Mouse (Mus musculus): Measurements from ENCODE around the gene Pkn1. TPM values are rescaled to one million over a fixed set of nuclear protein-coding genes. Genes with fewer than 3 reads are reported as not detected.

Pkn1 gene
- 273 TPM for total RNA-seq (2023)

GRCm38 (mm10) chr8:83698661-83699453, at the start of gene Pkn1:
Gene Pkn1, minus strand, starts transcription at chr8:83699179.

GRCm38 (mm10) chr8:83740976-83741741, 42.2 kb upstream of the Pkn1 start, which contains the start of gene Adgre5:
Gene Adgre5, minus strand, starts transcription at chr8:83741326.

GRCm38 (mm10) chr8:83715031-83715690, 16.2 kb upstream of the Pkn1 start, which contains the start of gene Ddx39:
Gene Ddx39, plus strand, starts transcription at chr8:83715177.

GRCm38 (mm10) chr8:83665969-83666865, 32.8 kb downstream of the Pkn1 start, which contains the start of gene Ptger1:
Gene Ptger1, plus strand, starts transcription at chr8:83666678.

GRCm38 (mm10) chr8:83652030-83652743, 46.8 kb downstream of the Pkn1 start, which contains the start of gene Gipc1:
Gene Gipc1, plus strand, starts transcription at chr8:83652677.

Other genes starting within 250 kb of the Pkn1 start
- gene Scoc, start 240.8 kb downstream of the Pkn1 start, total RNA-seq (2023), result 22.9 TPM
- not detected for gene Olfr370, start 163.4 kb downstream of the Pkn1 start, total RNA-seq (2023)
- gene Ndufb7, start 132.5 kb downstream of the Pkn1 start, total RNA-seq (2023), result 57.7 TPM
- 209 TPM for gene Tecr, start 91.2 kb downstream of the Pkn1 start, total RNA-seq (2023)
- gene Dnajb1, start 91.0 kb downstream of the Pkn1 start, total RNA-seq (2023), result 107 TPM
- gene Gipc1, start 46.5 kb downstream of the Pkn1 start, total RNA-seq (2023), result 21.6 TPM
- 0.15 TPM for gene Ptger1, start 32.5 kb downstream of the Pkn1 start, total RNA-seq (2023)
- gene Ddx39, start 16.0 kb upstream of the Pkn1 start, total RNA-seq (2023), result 60.2 TPM
- 817 TPM for gene Adgre5, start 42.1 kb upstream of the Pkn1 start, total RNA-seq (2023)
- 59.2 TPM for gene Adgrl1, start 200.9 kb upstream of the Pkn1 start, total RNA-seq (2023)